8 mouse cellular contexts compared by ENCODE assay signal in genomic region chr2:135439546-135440517, GRCm38 (mm10).
A peak's percentile ranks its signal among the peaks of the same experiment; 100 is the strongest.
DNase-seq lines count a peak whose midpoint lies in the region; ATAC-seq and TF ChIP-seq lines count a peak whose summit lies in the region.

No protein-coding gene starts in this region.

- peak; percentile 99 for ATAC-seq in common myeloid progenitor, adult 5-6 weeks (replicated peaks; ENCODE audit: low read depth, poor library complexity, severe bottlenecking)
- peak; percentile 85 for ATAC-seq in granulocyte monocyte progenitor cell, adult 5-6 weeks (replicated peaks; ENCODE audit: poor library complexity, severe bottlenecking)
- ATAC-seq in intestine, embryonic 16.5 days: peak; percentile 77
- peak; percentile 86 for ATAC-seq in lung, embryonic 14.5 days (ENCODE audit: insufficient read depth)

- peak; percentile 91 for DNase-seq in 3T3-L1 (ENCODE audit: low read depth, low spot score)
- peak; percentile 75 for DNase-seq in R1 (ENCODE audit: low read depth, low spot score)
- peak; percentile 88 for DNase-seq in lung, embryonic 14.5 days
- peak; percentile 20 for DNase-seq in ovary, postnatal 14 days (ENCODE audit: low spot score)
- DNase-seq in frontal cortex, postnatal 25 days (ENCODE audit: low spot score in 2 of 2): no peak

- no peaks in the 10 kb centered on the region for H3K36me3 ChIP-seq in intestine, embryonic 16.5 days (ENCODE audit: control insufficient read depth, insufficient read depth, low read length)
- H3K36me3 ChIP-seq in lung, embryonic 14.5 days (ENCODE audit: insufficient read depth): no peaks in the 10 kb centered on the region

- no peak overlapping the region for H3K9ac ChIP-seq in intestine, embryonic 16.5 days (ENCODE audit: low read depth, low read length)
- no peak overlapping the region for H3K9ac ChIP-seq in lung, embryonic 14.5 days

- H3K4me2 ChIP-seq in intestine, embryonic 16.5 days (ENCODE audit: low read depth, low read length): no peak overlapping the region; the same call in 1 of the 2 replicates
- H3K4me2 ChIP-seq in lung, embryonic 14.5 days: peak overlapping the region; percentile 41

- H3K4me3 ChIP-seq in intestine, embryonic 16.5 days (ENCODE audit: low read length): no peak overlapping the region
- no peak overlapping the region for H3K4me3 ChIP-seq in lung, embryonic 14.5 days (ENCODE audit: low read depth, low read length)

- 14% methylated on average over 7 of the region's 7 CpGs for WGBS in intestine, embryonic 16.5 days
- 8% methylated on average over 7 of the region's 7 CpGs for WGBS in lung, embryonic 14.5 days

- peak overlapping the region; percentile 79 for H3K27ac ChIP-seq in intestine, embryonic 16.5 days (ENCODE audit: low read length)
- H3K27ac ChIP-seq in lung, embryonic 14.5 days (ENCODE audit: low read depth): peak overlapping the region; percentile 75

- TF ChIP-seq CTCF in lung, embryonic 14.5 days (IDR thresholded peaks at IDR 0.05; ENCODE audit: low read depth): peak; percentile 75

- no peaks in the 10 kb centered on the region for H3K4me1 ChIP-seq in intestine, embryonic 16.5 days (ENCODE audit: control insufficient read depth, insufficient read depth, low read length)
- H3K4me1 ChIP-seq in lung, embryonic 14.5 days (ENCODE audit: insufficient read depth): no peaks in the 10 kb centered on the region

- no peaks in the 10 kb centered on the region for H3K27me3 ChIP-seq in intestine, embryonic 16.5 days (replicated peaks; ENCODE audit: control insufficient read depth, insufficient read depth, low read length)
- no peaks in the 10 kb centered on the region for H3K27me3 ChIP-seq in lung, embryonic 14.5 days (ENCODE audit: insufficient read depth, low read length)

- H3K9me3 ChIP-seq in intestine, embryonic 16.5 days (ENCODE audit: control insufficient read depth, low read length): no peaks in the 10 kb centered on the region
- H3K9me3 ChIP-seq in lung, embryonic 14.5 days (ENCODE audit: low read depth, low read length): no peaks in the 10 kb centered on the region

Comparison
In these comparisons a context has a peak if more than half of its experiments do, and no peak if none do; other contexts are left out.
1. DNase-seq: peak in 3T3-L1 (single experiment), R1 (single experiment), lung, embryonic 14.5 days (single experiment) and ovary, postnatal 14 days (single experiment); none in frontal cortex, postnatal 25 days (0 of 2).
2. Peak in every context shown above with its lines, with median percentiles within 50 percentile points of each other: ATAC-seq.